Mouse (Mus musculus): ENCODE data around the gene Nmt2. TPM values are rescaled to one million over a fixed set of nuclear protein-coding genes. Genes with fewer than 3 reads are reported as not detected.

The Nmt2 gene
- total and polyA plus RNA-seq, 3 experiments: 19.9 to 34.1 TPM; not detected in 1

- no peaks in the 10 kb centered on the region for H3K36me3 ChIP-seq (ENCODE audit: control insufficient read depth in 1 of 2, insufficient read depth in 2 of 2, low read length in 2 of 2)
- no peak overlapping the region for H3K27ac ChIP-seq (ENCODE audit: control insufficient read depth, low read depth, low read length)
- no peaks in the 10 kb centered on the region for H3K79me2 ChIP-seq (ENCODE audit: control insufficient read depth, insufficient read depth, low read length, poor library complexity)
- H3K27me3 ChIP-seq (ENCODE audit: control insufficient read depth in 1 of 2, insufficient read depth in 2 of 2, low read length in 2 of 2): no peaks in the 10 kb centered on the region
- no peak overlapping the region for H3K4me3 ChIP-seq (ENCODE audit: control insufficient read depth in 1 of 2, insufficient read depth in 1 of 2, low read depth in 2 of 2, low read length in 2 of 2)
- no peak for DNase-seq (ENCODE audit: low read depth, low spot score)
- TF ChIP-seq POLR2A (IDR thresholded peaks at IDR 0.05; ENCODE audit: control insufficient read depth in 1 of 2, insufficient read depth in 1 of 2, low read depth in 1 of 2, low read length in 2 of 2, poor library complexity in 1 of 2) (no peak), GATA1 (IDR thresholded peaks at IDR 0.05; ENCODE audit: low read depth, low read length) (no peak), E2F4 (IDR thresholded peaks at IDR 0.05; ENCODE audit: borderline replicate concordance, low read depth, low read length) (no peak), CHD1 (IDR thresholded peaks at IDR 0.05; ENCODE audit: low read depth, low read length) (no peak), UBTF (IDR thresholded peaks at IDR 0.05; ENCODE audit: borderline replicate concordance, insufficient read depth, low read depth, low read length) (no peak), TAL1 (IDR thresholded peaks at IDR 0.05; ENCODE audit: low read length) (no peak), ZMIZ1 (IDR thresholded peaks at IDR 0.05; ENCODE audit: low read depth, low read length) (no peak), BHLHE40 (IDR thresholded peaks at IDR 0.05; ENCODE audit: borderline replicate concordance, low read depth, low read length) (no peak), JUND (IDR thresholded peaks at IDR 0.05; ENCODE audit: low read depth, low read length) (no peak), USF2 (IDR thresholded peaks at IDR 0.05; ENCODE audit: borderline replicate concordance in 1 of 2, insufficient read depth in 1 of 2, low read depth in 1 of 2, low read length in 2 of 2) (no peak), CHD2 (IDR thresholded peaks at IDR 0.05; ENCODE audit: low read length) (no peak), ELF1 (IDR thresholded peaks at IDR 0.05; ENCODE audit: low read depth, low read length) (no peak), SMC3 (IDR thresholded peaks at IDR 0.05; ENCODE audit: low read depth, low read length) (no peak), TBP (IDR thresholded peaks at IDR 0.05; ENCODE audit: low read depth, low read length) (no peak), HCFC1 (IDR thresholded peaks at IDR 0.05; ENCODE audit: low read depth, low read length) (no peak), ZNF384 (IDR thresholded peaks at IDR 0.05; ENCODE audit: low read depth, low read length) (no peak), EP300 (IDR thresholded peaks at IDR 0.05; ENCODE audit: low read depth in 1 of 2, low read length in 2 of 2) (no peak)
- H3K9ac ChIP-seq (ENCODE audit: control insufficient read depth, low read depth, low read length, poor library complexity, severe bottlenecking): no peak overlapping the region
- H3K4me1 ChIP-seq (ENCODE audit: control insufficient read depth in 1 of 2, insufficient read depth in 2 of 2, low read length in 2 of 2): no peaks in the 10 kb centered on the region
- H3K9me3 ChIP-seq (replicated peaks; ENCODE audit: insufficient read depth, low read length): no peaks in the 10 kb centered on the region
Measured at GRCm38 (mm10) chr2:3251309-3251708, 32.7 kb upstream of the Nmt2 start.

GRCm38 (mm10) chr2:3266466-3266865 lies 17.5 kb upstream of the Nmt2 start:
- no peaks in the 10 kb centered on the region for H3K27me3 ChIP-seq (ENCODE audit: control insufficient read depth in 1 of 2, insufficient read depth in 2 of 2, low read length in 2 of 2)
- no peak for DNase-seq (ENCODE audit: low read depth, low spot score)
- H3K79me2 ChIP-seq (ENCODE audit: control insufficient read depth, insufficient read depth, low read length, poor library complexity): no peaks in the 10 kb centered on the region
- no peaks in the 10 kb centered on the region for H3K4me1 ChIP-seq (ENCODE audit: control insufficient read depth in 1 of 2, insufficient read depth in 2 of 2, low read length in 2 of 2)
- no peak overlapping the region for H3K27ac ChIP-seq (ENCODE audit: control insufficient read depth, low read depth, low read length)
- no peaks in the 10 kb centered on the region for H3K36me3 ChIP-seq (ENCODE audit: control insufficient read depth in 1 of 2, insufficient read depth in 2 of 2, low read length in 2 of 2)
- TF ChIP-seq SIN3A (IDR thresholded peaks at IDR 0.05; ENCODE audit: low read length) (no peak), BHLHE40 (IDR thresholded peaks at IDR 0.05; ENCODE audit: borderline replicate concordance, low read depth, low read length) (no peak), CHD1 (IDR thresholded peaks at IDR 0.05; ENCODE audit: low read depth, low read length) (no peak), ELF1 (IDR thresholded peaks at IDR 0.05; ENCODE audit: low read depth, low read length) (no peak), GABPA (IDR thresholded peaks at IDR 0.05; ENCODE audit: low read depth, low read length) (no peak), MYC (IDR thresholded peaks at IDR 0.05; ENCODE audit: low read depth, low read length) (no peak), MYB (IDR thresholded peaks at IDR 0.05; ENCODE audit: low read depth, low read length) (no peak), NRF1 (IDR thresholded peaks at IDR 0.05; ENCODE audit: insufficient read depth, low read depth, low read length, poor library complexity, severe bottlenecking) (no peak), NELFE (IDR thresholded peaks at IDR 0.05; ENCODE audit: low read depth, low read length) (no peak), RAD21 (IDR thresholded peaks at IDR 0.05; ENCODE audit: low read depth, low read length) (no peak), CHD2 (IDR thresholded peaks at IDR 0.05; ENCODE audit: low read length) (no peak), POLR2AphosphoS5 (IDR thresholded peaks at IDR 0.05; ENCODE audit: borderline replicate concordance, low read depth, low read length) (no peak), ZKSCAN1 (IDR thresholded peaks at IDR 0.05; ENCODE audit: low read depth, low read length) (no peak), EP300 (IDR thresholded peaks at IDR 0.05; ENCODE audit: low read depth in 1 of 2, low read length in 2 of 2) (no peak)
- no peak overlapping the region for H3K4me3 ChIP-seq (ENCODE audit: control insufficient read depth in 1 of 2, insufficient read depth in 1 of 2, low read depth in 2 of 2, low read length in 2 of 2)
- H3K9me3 ChIP-seq (replicated peaks; ENCODE audit: insufficient read depth, low read length): no peaks in the 10 kb centered on the region
- H3K9ac ChIP-seq (ENCODE audit: control insufficient read depth, low read depth, low read length, poor library complexity, severe bottlenecking): no peak overlapping the region

All from MEL (cell line).